Mouse (Mus musculus) left cerebral cortex, adult 18-20 months (tissue): ENCODE data around the gene Mapt. TPM values are rescaled to one million over a fixed set of nuclear protein-coding genes. Genes with fewer than 3 reads are reported as not detected.
"Not testable (repeated sequence)": the region's sequence is repeated elsewhere in the genome, so short reads cannot be mapped to it uniquely, and the experiment has no call there.

Experiments
- DNase-seq, 2 experiments: peaks; one replicate each; pipeline ENCODE4 v3.0.0; 2021 to 2022; ENCODE audit warnings: low spot score in 2 of 2, mixed read lengths in 1 of 2
- long read RNA-seq, 2 experiments: library from polyadenylated mRNA; stranded (forward); transcript quantifications; one replicate each; pipeline ENCODE4 v2.0.0; 2021
- total RNA-seq, 2 experiments: library from RNA; stranded (reverse); gene quantifications; 2 replicates each; pipeline ENCODE4 v1.2.3; 2021

Gene Mapt
- 100 to 1,000 TPM; 350 to 364 TPM for total RNA-seq
- long read RNA-seq, experiment 1, full-length matches to known transcripts = 102 of 270 reads
- long read RNA-seq, experiment 1, partial matches to known transcripts = 111 of 270 reads
- long read RNA-seq, experiment 1, other reads (novel, unspliced or antisense) = 57 of 270 reads
- long read RNA-seq, experiment 2, full-length matches to known transcripts = 73 of 186 reads
- long read RNA-seq, experiment 2, partial matches to known transcripts = 68 of 186 reads
- long read RNA-seq, experiment 2, other reads (novel, unspliced or antisense) = 45 of 186 reads

DNA sequence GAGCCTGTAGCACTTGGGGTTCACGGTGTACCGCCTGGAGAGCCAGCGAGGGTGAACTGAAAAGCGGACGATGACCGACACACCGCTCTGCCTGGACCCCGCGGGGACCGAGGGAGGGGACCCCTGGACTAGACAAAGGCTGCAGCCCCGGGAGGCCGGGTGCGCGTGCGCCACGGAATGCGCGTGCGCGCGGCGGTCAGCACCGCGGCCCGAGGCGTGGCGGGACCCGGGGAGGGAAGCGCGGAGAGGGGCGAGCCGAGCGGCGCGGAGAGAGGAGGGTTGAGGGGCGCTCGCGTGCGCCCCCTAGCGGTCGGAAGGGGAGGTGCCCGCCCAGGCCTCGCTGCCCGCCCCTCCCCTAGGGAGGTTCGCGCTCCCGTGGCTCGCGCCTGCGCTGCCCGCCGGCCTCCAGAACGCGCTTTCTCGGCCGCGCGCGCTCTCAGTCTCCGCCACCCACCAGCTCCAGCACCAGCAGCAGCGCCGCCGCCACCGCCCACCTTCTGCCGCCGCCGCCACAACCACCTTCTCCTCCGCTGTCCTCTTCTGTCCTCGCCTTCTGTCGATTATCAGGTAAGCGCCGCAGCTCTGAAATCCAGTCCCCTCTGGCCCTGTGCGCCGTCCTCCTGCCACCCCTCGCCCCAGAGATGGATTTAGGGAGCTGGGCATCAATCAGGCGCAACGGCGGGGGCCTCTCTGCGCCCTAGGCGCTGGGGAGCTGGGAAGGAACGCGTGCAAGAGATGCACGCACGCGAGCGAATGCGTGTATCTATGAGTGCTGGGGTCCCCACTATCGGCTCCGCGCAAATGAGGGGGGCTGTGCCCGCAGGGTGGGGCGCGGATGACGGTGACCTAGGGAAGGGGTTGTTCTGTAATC, at the start of gene Mapt:
Gene Mapt, plus strand, starts transcription at position 350 of the 871 bp plus-strand sequence.
- DNase-seq = peak; percentile 90 to 94

DNA sequence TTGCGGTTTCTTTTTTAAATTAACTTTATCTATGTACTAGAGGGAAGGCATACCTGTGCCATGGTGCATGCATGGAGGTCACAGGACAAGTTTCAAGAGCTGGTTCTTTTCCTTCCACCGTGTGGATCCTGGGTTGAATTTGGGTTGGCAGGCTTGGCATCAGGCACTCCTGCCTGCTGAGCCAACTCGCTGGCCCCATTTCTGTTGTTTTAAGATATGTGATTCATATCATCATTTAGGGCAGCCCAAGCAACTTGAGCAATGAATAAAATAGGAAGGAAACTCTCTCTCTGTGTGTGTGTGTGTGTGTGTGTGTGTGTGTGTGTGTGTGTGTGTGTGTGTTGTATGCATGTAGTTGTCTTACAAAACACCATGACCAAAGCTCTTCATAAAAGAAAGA, 49.0 kb upstream of the Mapt start:
- DNase-seq = no peak

DNA sequence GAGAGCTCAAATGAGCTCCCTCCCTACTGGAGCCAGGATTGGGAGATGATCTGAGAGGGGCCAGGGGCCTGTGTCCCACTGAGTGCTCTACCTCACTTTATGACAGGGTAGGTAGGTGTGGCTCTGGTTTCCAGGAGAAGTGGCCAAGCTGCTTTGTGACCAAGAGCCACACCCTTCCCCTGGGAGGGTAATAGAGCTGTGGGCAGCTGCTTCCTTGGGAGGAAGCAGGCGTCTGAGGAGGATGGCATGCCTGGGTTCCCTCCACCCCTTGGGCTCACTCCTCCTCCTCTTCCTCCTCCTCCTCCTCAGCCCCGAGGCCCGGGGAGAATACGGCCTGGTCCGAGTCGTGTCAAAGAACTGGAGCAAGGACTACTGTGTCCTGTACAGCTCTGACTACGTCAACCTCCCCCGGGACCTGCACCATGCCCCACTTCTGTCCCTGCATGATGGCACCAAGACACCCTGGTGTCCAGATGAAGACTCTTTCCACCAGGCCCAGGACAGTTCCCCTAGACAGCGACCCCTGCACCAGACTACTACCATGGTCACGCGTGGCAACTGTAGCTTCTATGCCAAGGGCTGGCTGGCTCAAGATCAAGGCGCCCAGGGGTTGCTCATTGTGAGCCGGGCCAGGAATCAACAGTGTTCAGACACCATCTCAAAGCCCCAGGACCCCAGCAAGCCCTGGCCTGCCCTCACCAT, 44.9 kb upstream of the Mapt start, which contains the start of gene Sppl2c:
Gene Sppl2c, plus strand, starts transcription at position 193 of the 702 bp plus-strand sequence.
- DNase-seq = no peak

DNA sequence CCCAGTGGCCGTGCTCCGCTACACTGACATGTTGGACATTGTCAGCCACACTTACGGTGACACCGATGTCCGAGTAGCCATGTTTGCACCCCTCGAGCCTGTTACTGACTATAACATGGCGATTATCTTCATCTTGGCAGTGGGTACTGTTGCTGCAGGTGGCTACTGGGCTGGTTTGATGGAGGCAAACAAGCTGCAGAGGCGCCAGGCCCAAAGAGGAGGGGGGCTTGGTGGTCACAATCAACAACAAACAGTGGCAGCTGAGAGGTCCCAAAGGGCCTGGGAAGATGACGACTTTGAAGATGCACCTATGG, 44.4 kb upstream of the Mapt start:
- no peak for DNase-seq

GRCm38 (mm10) chr11:104187766-104188165, 43.4 kb upstream of the Mapt start:
- DNase-seq = no peak

DNA sequence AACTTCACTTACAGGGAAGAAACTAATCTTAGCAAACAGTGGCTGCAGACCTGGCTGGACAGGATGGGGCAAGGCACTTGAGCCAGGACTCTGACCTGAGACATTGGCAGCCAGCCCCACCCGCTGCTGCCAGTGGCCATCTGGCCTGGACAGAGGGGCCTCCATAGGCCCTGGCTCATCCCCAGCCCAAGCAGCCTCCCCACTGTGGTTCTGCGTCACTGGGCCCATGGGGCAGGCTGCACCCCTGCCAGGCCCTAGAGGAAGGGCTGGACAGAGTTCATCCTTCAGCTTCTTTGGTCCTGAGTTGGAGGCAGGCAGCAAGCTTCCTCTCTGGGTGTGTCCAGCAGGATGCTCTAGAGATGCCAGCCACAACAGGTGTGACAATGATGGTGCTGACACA, 41.2 kb upstream of the Mapt start:
- no peak for DNase-seq

- no peak for DNase-seq
These were observed 35.8 kb upstream of the Mapt start for GRCm38 (mm10) chr11:104195382-104195781.

DNA sequence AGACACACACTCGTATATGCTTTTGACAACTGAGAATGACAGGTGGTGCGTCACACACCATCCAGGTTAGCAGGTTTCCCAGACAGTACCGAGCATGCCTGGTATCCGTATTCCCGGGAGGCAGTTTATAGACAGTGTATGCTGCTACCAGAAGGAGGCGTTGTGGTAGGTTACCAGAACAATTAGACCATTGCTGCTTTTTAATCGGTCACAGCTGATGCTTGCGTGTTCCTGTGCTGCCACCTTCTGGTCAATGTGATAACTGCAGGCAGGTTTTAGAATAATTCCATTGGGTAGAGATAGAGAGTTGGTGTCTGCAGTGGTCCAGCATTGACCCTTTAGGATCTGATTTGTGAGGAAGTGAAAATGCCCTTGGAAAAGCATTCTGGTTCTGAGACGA, 35.4 kb upstream of the Mapt start:
- peak; percentile 89 to 97 for DNase-seq

GRCm38 (mm10) chr11:104197861-104198260, 33.3 kb upstream of the Mapt start:
- DNase-seq = no peak

DNA sequence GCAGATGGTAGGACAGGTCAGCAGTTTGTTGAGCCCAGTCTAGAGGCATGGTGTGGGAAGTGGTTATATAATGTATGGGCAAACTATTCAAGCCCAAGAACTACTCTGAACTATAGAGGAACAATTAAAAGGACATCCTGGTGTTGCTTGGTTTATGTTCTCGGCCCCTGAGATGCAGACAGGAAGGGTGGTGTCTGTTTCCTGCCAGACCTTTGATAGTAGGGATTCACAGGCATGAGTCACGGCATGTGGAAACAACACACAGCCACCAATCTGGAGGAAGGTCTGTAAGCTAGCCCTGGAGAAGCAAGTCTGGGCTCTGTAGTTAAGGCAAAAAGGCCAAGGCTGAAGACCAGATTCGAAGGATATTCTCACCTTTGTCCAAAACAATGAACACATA, 27.9 kb upstream of the Mapt start:
- DNase-seq = no peak

- DNase-seq = no peak
These were observed 24.6 kb upstream of the Mapt start for GRCm38 (mm10) chr11:104206573-104206972.

- no peak for DNase-seq
These were observed 22.1 kb upstream of the Mapt start for GRCm38 (mm10) chr11:104209041-104209440.

DNA sequence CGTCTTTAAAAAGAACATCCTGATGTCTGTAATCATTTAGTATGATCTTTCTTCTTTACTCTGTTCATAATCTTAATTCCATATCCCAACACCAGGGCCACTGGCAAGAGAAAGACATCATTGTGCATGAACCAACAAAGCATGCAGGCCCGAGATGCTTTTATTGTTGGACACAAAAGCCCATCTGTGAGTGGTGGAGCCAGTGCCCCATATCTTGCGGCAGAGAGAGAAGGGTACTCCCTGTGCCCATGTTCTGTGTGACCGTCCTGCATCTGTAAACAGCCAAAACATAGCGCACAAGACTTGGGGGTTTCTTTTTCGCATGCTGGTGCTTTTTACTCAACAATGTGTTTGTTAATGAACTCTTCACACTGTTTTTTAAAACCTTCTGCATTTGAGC, 19.9 kb upstream of the Mapt start:
- DNase-seq = no peak

DNA sequence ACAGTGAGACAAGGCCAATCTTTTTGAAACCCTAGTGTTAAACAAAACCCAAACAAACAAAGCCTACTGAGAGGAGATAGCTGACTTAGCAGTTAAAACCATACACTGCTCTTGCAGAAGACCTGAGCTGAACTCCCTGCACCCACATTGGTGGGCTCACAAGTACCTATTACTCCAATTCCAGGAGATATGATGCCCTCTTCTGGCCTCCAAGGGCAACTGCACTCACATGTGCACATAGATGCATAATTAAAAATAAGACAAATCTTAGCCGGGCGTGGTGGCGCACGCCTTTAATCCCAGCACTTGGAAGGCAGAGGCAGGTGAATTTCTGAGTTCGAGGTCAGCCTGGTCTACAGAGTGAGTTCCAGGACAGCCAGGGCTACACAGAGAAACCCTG, 17.1 kb upstream of the Mapt start:
- not testable (repeated sequence) for DNase-seq

DNA sequence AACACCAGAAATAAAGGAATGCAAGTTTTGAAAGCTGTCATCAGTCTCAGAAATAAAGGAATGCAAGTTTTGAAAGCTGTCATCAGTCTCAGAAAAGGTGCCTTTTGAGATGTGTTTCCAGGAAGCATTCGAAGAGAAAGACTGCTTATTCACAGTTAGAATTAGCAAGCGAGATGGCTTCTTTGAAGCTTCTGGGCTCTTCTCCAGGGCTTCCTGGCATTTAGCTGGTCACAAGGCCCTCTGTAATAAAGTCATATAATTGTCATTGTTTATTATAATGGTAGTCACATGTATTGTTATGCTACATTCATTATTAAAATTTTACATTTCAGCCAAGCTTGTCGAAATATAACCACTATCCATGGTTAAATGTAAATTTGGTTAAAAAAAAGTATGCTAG, 13.1 kb upstream of the Mapt start:
- no peak for DNase-seq

- DNase-seq = no peak
These were observed 10.9 kb upstream of the Mapt start for GRCm38 (mm10) chr11:104220291-104220690.

DNA sequence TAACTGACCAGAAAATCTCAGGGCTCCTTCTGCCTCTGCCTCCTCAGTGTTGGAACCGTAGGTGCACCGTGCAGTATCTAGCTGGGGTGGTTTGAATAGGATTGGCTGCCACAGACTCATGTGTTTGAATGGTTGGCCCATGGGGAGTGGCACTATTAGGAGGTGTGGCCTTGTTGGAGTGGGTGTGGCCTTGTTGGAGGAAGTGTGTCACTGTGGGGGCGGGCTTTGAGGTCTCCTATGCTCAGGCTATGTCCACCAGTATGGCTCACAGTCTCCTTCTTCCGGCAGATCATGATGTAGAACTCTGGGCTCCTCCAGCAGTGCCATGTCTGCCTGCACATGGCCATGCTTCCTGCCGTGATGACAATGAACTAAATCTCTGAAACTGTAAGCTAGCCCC, 9.4 kb upstream of the Mapt start:
- DNase-seq = no peak

DNA sequence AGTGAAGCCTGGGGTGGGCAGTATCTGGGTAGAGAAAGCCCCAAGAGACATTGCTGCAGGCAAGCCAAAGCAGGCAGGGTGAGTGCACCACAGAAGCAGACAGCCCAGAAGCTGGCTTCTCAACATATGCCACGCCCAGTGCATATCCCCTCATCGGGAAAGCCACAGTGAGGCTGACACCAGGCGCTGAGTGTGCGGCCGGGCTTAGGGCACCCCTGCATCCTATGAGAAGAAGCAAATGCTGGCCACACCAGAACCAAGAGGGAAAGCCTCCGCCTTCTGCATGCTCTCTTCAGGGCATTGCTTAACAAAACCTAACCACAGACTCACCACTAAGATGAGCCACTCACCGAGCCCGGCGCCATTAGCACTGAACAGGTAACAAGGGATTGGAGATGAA, 7.9 kb upstream of the Mapt start:
- no peak for DNase-seq

DNA sequence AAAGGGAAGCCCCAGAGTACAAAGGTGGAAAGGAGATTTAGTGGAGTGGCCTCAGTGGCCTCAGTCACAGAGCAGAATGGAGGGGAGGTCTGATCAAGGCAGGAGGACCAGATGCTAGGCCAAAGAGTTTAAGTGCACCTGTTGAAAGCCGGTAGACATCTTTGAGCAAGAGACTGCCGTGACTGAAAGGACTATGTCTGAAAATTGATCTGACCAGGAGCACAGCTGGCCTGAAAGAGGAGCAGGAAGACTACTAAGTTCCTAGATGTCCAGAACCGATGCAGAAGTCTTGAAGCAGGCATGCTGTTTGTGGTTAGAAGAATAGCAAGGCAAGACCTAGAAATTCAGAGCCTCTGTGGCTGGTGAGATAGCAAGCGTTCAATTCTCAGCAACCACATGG, 1.8 kb upstream of the Mapt start:
- DNase-seq = no peak

DNA sequence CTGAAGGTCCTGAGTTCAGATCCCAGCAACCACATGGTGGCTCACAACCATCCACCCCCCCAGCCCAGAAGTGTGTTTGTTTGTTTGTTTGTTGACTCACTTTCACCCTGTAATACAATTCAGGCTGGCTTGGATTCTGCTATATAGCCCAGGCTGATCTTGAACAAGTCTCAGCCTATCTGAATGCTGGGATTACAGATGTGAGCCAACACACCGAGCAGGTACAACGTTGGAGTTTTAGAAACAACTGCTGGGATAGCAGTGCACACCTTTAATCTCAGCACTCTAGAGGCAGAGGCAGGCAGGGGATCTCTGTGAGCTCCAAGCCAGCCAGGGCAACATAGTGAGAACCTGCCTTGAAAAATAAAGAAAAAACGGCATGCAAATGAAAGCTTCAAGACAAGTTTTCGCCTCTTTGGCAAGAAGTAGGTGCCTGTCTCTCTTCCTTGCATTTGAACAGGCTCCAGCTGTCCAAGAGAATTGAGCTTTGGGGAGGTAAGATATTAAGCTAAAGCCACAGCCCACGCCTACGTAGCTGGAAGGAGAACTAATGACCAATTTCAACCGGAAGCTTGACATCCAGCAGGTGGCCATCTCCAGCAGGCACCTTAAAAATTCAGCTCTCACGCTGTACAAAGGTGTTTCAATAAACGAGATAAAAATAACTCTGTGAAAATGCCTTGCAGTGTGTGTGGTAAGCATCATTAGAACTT, 968 bp upstream of the Mapt start:
- DNase-seq = no peak
